Mouse (Mus musculus) testis, postnatal 10 days (tissue): Measurements from ENCODE around the gene Hspb1.

Source experiments
- DNase-seq: peaks from one replicate; pipeline ENCODE4 v3.0.0; 2021; ENCODE audit warnings: low spot score

Gene Hspb1

DNA sequence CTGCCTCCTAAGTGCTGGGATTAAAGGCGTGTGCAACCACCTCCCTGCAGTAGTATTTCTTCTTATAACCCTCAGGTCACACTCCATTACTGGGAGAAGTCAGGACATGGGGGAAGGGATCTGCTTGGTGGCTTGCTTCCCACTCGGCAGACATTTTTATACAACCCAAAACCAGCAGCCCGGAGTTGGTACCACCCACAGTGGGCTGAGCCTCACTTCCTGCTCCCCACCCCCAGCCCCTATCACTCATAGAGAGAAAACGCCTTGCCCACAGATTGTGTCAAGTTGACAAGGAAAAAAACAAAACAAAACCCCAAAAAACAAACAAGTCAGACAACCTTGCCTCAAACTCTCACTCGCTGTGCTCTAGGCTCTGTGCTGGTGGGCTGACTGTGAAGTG lies 25.5 kb downstream of the Hspb1 start:
- no peak for DNase-seq

DNA sequence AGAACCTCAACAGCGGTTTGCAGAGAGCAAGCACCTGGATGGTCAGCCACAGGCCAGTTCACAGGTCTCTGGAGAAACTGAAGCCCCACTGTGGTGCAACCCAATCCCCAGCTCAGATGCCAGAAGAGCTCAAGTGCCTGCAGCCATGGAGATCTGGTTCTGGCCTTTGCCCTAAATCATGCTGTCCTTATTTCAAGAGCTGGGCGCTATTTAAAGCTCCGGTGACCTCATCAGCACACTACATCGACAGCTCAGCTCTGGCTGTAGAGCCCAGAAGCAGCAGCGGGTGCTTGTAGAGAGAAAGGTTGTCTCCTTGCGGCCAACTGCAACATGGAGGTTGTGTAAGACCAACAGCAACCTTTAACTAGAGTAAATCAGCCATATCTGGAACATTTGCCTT lies 26.4 kb downstream of the Hspb1 start:
- DNase-seq: no peak

DNA sequence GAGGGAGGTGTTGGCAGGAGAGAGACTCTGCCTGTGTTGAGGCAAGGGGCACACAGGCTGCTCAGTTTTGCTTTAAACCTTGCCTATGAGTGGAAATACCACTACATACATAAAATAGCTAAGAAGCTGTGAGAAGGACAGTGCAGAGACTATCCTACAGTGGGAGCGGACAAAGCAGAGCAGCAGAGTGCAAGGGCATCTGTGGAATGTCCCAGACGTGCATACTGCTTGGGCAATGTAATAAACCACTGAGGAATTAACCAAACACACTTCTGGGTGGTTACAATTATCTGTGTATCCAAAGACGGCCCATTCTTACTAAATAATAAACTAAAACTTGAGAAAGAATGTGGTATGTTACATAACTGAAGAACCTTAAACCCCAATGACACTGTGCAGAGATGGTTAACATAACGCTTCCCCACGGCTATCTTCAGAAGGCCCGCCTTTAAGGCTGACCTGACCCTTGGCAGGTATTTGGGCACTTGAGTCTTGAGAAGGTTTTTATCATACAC lies 28.4 kb downstream of the Hspb1 start:
- DNase-seq: no peak

DNA sequence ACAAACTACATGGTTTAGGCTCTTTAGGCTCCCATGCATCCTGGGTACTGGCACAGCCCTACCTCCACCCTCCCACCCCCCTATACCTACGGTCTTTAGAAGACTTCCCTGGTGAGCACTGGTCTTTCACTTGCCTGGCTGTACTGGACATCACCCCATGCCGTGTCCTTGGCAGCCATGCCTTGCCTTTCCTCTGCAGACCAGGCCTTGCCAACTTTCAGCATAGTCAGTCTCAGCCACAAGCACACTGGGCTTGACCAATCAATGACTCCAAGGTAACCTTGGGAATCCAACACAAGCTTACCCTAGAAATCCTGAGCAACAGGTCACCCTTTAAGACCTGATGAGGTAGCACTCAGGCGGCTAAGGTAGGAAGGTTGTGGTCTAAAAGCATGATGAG lies 28.9 kb downstream of the Hspb1 start:
- DNase-seq: no peak

DNA sequence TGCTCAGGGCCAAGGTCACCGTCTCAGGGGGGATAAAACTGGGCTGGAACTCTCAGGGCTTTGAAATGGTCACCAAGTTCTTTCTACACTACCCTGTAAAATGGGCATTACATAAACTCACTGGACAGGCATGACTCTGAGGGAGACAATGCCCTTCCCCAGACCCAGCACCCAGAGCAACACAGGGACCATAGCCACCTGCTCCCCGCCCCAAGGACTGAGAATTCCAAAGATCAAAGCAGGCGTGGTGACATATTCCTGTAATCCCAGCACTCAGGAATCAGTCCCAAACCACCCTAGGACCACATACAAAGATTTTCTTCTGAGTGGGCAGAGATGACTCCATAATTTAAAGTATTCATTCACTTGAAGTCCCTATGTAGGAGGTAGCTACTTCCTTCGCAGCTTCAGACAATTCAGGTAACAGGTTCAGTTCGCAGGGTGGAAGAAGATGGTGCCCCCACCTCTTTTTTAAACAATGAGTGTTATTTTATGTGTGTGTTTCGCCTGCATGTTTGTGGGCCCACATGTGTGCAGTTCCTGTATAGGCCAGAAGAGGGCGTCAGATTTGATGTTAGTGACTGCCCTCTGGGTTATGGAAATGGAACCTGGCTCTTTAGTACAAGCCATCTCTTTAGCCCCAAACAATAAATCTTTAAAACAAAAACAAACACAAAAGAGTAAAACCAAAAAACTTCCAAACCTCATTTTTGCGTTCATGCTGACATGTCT lies 29.8 kb downstream of the Hspb1 start:
- DNase-seq: no peak

DNA sequence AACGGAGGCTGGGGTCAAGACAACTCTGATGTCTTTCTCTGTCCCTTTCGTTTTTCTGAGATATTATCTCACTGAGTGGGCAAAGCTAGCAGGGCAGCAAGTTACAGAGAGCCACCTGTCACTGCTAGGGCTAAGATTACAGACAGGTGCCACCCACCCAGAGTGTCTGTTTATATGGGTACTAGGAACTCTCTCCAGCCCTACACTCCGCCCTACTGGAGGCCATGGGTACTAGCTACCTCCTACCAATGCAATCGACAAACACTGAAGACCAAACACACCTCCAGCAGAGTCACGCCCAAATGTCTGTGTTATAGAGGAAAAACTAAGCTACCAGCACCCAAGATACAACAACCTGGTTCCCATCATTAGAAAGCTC lies 30.3 kb downstream of the Hspb1 start:
- no peak for DNase-seq

DNA sequence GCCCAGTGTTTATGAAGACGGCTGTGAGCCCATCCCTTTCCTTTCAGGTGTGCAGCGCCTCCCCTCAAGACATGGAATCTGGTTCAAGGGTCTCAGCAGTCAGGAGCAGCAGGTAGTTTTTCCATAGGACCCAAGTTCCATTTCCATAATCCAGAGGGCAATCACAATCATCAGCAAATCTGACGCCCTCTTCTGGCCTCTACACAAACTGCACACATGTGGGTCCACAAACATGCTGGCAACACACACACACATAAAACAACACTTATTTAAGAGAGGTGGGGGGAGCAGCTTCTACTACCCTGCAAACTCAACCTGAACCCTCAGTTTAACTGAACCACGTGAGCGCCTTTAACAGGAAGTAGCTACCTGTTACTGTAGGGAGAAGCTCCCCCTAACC lies 30.9 kb downstream of the Hspb1 start:
- DNase-seq: no peak

DNA sequence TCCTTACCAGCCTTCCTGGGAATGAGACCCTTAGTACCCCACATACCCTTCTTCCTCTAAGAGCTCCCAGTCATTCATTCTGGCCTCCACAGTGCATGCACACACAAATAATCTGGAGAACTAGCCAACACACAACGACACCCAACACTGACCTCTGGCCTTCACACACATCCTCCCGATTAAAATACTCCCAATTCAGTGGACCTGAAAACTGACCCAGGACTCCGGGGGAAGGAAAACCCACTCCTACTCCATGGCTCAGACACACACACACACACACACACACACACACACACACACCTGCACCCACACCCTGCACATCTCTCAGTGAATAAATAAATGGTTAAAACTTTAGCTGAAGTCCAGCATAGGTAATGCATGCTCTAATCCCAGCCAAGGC lies 32.2 kb downstream of the Hspb1 start:
- no peak for DNase-seq

DNA sequence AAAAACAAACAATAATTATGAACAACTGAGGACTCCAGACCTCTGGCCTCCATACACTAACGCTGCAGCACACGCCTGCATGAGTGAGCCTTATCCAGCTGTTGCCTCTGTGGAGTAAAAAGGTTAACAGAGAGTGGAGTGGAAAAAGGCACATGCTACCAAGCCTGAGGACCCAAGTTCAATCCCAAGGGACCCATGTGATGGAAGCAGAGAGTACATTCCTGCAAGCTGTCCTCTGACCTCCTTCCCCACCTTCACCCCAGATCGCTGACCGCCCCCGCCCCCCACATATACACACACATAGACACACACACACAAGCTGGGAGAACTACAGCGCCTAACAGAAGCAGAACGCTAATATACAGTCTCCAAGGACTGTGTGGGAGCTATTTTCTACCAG lies 36.2 kb downstream of the Hspb1 start:
- no peak for DNase-seq

DNA sequence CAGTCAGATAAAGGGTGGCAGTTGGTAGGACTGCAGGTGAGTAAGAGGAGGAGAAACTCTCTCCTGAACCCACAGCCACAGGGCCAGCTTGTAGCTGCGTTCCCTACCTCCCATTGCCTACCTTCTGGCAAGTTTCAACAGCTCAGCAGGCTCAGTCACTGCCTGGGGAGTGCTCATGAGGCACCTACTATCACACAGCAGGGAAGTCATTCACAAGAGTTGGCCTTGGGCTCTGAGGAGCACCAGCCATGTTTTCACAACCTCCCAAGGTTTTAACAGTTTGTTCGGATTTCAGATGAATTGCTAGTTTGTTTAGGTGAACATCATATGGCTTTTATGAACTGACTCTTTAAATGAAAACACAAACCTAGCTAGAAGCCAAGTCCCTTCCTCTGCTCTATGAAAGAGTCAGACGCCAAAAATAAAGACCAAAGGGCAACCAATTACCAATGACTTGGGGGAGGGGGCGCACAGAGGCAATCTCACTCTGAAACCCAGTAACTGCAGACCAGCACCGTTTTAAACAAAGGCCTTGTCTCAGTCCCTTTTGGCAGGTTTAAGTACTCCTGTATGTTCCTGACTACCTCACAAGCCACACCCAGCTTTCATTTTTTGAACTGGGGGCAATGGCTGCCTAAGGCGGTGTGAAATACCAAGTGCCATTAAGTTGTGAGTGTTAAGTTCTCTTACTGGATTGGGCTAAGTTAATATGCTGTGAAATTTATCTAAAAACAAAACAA lies 42.1 kb downstream of the Hspb1 start:
- no peak for DNase-seq

DNA sequence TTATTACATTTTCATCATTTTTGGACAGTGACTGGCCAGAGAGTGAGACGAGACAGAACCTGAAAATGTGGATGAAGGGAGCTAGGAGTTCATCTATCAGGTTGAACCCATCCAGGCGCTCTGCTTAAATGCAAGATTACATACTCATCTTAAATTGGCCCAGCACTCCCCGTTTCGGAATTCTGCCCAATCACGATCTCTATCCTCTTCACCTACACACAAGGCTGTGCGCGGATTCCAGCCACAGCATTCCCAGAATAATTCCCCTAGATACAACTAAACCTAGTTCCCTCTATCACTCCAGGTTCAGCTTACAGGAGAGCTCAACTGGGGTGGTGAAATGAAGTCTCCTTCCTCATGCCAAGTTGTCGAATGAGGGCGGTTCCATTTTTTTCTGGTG lies 43.8 kb downstream of the Hspb1 start:
- no peak for DNase-seq

DNA sequence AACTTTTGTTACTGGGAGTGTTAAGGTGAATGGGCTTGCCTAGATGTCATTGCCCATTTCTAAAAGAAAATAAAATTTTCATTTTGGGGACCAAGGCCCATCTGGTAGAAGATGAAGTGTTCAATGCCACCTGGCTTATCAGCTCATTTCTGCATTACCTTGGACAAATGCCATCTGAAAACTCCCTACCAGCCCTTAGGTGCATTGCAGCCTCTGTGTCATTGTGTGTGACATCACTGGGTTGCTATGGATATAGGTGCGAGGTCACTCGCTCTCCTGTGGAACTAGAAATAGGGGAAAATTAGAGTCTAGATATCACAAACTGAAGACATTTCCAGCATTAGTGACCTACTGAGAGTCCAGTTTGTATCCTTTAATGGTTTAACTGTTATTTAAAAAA lies 44.6 kb downstream of the Hspb1 start:
- no peak for DNase-seq

DNA sequence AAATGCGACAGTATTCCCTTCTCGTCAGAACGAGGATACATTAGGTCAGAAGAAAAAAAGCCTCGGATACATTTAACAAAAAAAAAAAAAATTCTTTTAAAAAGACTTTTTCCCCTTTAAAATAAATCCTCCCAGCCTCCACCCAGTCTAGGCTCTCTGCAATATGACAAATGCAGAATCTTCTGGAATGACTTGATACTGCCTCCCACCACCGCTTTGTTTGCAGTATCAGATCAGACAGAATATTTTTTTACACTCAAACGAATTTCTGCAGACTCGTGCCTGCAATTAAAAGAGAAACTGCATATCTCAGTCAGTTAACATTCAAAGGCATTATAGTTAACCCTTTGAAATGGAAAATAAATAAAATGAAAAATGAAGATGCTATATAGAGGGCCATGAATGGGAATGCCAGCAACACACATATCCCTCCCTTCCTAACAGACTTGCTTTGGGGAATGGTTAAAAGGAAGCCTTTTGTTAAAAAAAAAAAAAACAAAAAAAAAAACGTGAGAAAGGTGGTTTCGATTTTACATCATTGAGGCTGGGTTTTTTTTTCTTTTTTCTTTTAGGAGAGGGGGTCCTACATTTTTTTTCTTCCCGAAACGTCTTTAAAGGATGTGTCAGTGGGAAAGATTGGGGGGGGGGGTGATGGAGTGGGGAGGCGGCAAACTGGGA lies 45.6 kb downstream of the Hspb1 start:
- no peak for DNase-seq

DNA sequence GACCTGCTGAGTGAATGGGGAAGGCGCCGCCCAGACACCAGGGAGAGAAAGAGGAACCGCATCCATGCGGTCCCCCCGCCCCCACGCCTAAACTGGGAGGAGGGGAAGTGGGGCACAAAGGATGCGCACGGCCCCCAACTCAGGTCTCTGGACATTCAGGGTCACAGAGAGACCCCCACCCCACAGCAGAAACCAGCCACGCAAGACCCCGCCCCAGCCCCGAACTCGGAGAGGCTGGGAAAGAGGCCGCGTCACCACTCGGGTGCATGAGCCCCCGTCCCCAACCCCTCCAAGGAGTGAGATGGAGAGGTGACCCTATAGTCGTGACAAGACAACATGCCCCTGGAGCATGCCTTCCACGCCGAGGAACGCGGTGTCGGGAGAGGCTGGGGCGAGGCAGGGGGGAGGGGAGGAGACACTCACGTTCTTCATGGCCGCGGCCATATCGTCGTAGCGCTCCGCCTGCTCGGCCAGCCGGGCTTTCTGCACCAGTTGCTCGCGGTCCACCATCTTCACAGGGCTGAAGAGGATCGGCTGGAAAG lies 46.3 kb downstream of the Hspb1 start:
- DNase-seq: peak; percentile 84

DNA sequence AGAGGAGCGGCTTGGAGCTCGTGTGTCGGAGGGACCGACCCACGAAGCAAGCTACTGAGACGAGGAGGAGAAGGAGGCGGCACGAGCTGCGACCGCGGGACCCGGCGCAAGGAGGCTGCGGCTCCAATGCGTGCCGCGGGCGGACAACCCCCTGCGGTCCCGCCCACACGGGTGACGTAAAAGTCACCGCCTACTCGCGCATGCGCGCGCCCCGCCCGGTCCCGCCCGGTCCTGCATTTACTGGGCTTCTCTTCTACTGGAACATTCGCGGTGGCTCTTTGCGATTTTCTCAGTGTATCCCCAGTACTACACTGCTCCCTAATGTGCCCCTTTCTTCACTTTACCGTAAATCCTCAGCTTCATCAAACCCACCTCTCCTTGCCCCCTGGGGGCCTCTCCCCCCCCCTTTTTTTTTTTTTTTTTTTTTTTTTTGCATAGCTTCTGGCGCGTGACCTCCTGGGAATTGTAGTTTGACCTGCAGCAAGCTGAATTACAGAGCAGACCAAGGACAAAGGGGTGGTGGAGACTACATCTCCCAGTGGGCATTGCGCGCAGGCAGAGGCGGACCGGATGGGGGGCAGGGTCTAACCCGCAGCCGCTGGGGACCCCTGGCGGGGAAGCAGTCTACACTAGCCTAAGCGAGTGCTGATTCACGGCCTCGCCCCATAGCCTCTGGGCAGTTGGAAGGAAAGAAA lies 46.9 kb downstream of the Hspb1 start, which contains the start of gene Ywhag:
TSS of gene Ywhag (minus strand) at position 136 of the 695 bp plus-strand sequence.
- DNase-seq: peak; percentile 99

DNA sequence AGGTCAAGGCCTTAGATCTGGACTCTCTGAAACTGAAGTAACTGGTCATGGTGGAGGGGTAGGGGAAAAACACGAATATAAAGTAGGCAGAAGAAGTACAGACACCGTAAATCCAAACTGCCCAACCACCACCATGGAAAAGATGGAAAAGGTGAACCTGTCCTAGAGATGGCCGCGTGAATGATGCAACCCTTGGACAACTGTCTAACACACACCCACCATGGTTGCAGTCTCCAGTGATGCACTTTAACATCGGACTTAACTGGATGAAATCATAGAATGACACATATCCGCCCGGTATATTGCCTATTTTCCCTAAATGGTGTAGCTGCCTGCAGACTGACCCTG lies 47.4 kb downstream of the Hspb1 start:
- no peak for DNase-seq

DNA sequence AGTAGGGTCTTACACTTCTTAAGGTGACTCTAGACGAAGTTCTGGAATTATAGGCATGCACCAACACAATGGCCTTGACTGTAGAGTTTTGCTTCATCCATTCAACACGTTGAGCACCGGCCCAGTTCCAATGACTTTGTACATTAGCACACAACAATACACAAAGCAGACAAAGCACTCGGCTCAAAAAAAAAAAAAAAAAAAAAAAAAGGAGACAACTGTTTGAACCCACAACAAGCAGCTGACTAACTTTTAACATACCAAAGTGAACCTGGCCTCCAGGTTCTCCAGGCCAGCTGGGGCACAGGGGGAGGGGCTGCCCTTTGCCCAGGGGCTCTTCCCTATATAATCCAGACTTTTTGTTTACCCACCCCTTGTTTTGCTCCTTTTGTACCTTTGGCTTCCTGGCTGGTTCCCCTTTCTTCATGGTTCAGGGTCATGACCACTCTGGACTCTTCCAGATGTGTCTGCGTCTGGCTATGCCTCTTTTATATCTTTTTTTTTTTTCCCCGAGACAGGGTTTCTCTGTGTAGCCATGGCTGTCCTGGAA lies 48.0 kb downstream of the Hspb1 start:
- DNase-seq: no peak
